Comparison of ENCODE assay signal across 21 mouse cellular contexts in the genomic region with DNA sequence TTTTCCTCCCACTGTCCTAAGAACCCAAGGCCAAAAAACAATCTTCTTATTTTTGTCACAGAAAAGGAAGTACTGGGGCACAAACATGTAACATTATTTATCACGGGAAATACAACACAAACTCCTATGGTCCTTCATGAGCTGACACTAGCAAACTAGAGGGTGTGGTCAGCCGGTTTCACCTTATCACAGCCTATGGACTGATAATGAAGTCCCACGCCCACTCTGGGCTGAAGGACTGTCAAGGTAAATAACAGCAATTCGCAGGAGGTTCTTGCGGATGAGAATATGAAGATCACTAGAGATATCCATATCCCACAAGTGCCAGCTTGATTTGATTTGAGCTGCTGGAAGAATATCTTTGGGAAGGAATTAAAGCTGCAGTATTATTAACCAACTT.
DNase-seq lines count a peak whose midpoint lies in the region; ATAC-seq and TF ChIP-seq lines count a peak whose summit lies in the region.
"Had no signal": no experiment of that assay in that cellular context is flagged by ENCODE, and none has a peak within 500 bp of the region (broad histone marks: within the 10 kb centered on the region; RNA-seq: fewer than 3 reads in every experiment).

No protein-coding gene starts in this region.

- peak overlapping the region; percentile 88 for H3K27ac ChIP-seq in layer of hippocampus, adult 2 months
- H3K27ac ChIP-seq in neural tube, embryonic 13.5 days (replicated peaks), result 0 out of 2 replicates have a peak overlapping the region, but pooled peaks have one; percentile 43
- H3K27ac ChIP-seq: embryonic facial prominence, embryonic 12.5 days; intestine, embryonic 15.5 days; limb, embryonic 13.5 days; liver, embryonic 13.5 days had no signal

- no peak overlapping the region for H3K4me3 ChIP-seq in layer of hippocampus, adult 2 months
- H3K4me3 ChIP-seq in neural tube, embryonic 13.5 days, result no peak overlapping the region
- H3K4me3 ChIP-seq: embryonic facial prominence, embryonic 12.5 days; intestine, embryonic 15.5 days; liver, embryonic 13.5 days had no signal

- no peak overlapping the region for H3K9ac ChIP-seq in neural tube, embryonic 13.5 days
- H3K9ac ChIP-seq: embryonic facial prominence, embryonic 12.5 days; forebrain, embryonic 12.5 days; intestine, embryonic 15.5 days; limb, embryonic 13.5 days; liver, embryonic 13.5 days; lung, embryonic 14.5 days had no signal

- H3K4me2 ChIP-seq in neural tube, embryonic 13.5 days, result no peak overlapping the region
- H3K4me2 ChIP-seq: heart, embryonic 11.5 days; intestine, embryonic 15.5 days; liver, embryonic 13.5 days; lung, embryonic 14.5 days had no signal

- no peak for ATAC-seq in neural tube, embryonic 13.5 days (ENCODE audit: low read depth)
- 0 out of 2 replicates have a peak, but pooled peaks have one; percentile 52 for ATAC-seq in megakaryocyte-erythroid progenitor cell, adult 5-6 weeks (replicated peaks; ENCODE audit: low FRiP score, low TSS enrichment, poor library complexity, severe bottlenecking)
- ATAC-seq: intestine, embryonic 15.5 days had no signal

- no peak for TF ChIP-seq CTCF in layer of hippocampus, adult 2 months (conservative IDR thresholded peaks at IDR 0.05)

- H3K27me3 ChIP-seq in neural tube, embryonic 13.5 days, result peaks cover 12% of the 10 kb centered on the region; the same call in 1 of the 2 replicates
- H3K27me3 ChIP-seq: embryonic facial prominence, embryonic 12.5 days; intestine, embryonic 15.5 days; limb, embryonic 13.5 days; liver, embryonic 13.5 days had no signal

- H3K36me3 ChIP-seq in neural tube, embryonic 13.5 days, result peaks cover 9% of the 10 kb centered on the region; the same call in 1 of the 2 replicates
- H3K36me3 ChIP-seq: embryonic facial prominence, embryonic 12.5 days; forebrain, embryonic 12.5 days; intestine, embryonic 15.5 days; limb, embryonic 13.5 days; liver, embryonic 13.5 days had no signal

- peaks cover 40% of the 10 kb centered on the region for H3K4me1 ChIP-seq in neural tube, embryonic 13.5 days (replicated peaks)
- H3K4me1 ChIP-seq: intestine, embryonic 15.5 days had no signal

- peaks cover 12% of the 10 kb centered on the region for H3K9me3 ChIP-seq in neural tube, embryonic 13.5 days
- H3K9me3 ChIP-seq: intestine, embryonic 15.5 days; liver, embryonic 13.5 days had no signal

- DNase-seq in layer of hippocampus, adult 2 months (ENCODE audit: low spot score in 2 of 2), result no peak
- no peak for DNase-seq in layer of hippocampus, adult 9-11 months
- no peak for DNase-seq in neural tube, embryonic 10.5 days (ENCODE audit: extremely low spot score, low spot score)
- DNase-seq in thymus, postnatal 36 days, result no peak
- no peak for DNase-seq in right cerebral cortex, adult 2 months (ENCODE audit: low spot score in 2 of 2)
- DNase-seq: adrenal gland, postnatal 10 days; cerebellum, adult 2 months; cerebellum, postnatal 25 days; kidney, adult 9 months; kidney, postnatal 14 days; liver, embryonic 13.5 days; lung, embryonic 14.5 days; lung, postnatal 36 days; spleen, adult 18-20 months had no signal

- 87% methylated on average over 5 of the region's 5 CpGs for WGBS in neural tube, embryonic 13.5 days
